Mouse (Mus musculus) midbrain, postnatal 0 days (tissue): Measurements from ENCODE around the gene Mlf2. TPM values are rescaled to one million over a fixed set of nuclear protein-coding genes. Genes with fewer than 3 reads are reported as not detected.
"Not testable (repeated sequence)": the region's sequence is repeated elsewhere in the genome, so short reads cannot be mapped to it uniquely, and the experiment has no call there.

ENCODE experiments used
- ATAC-seq: fragments of 200-750 bp; cut with Nextera tagmentation; 2 replicates; pipeline ENCODE4 v1.8.0; 2017; ENCODE audit warnings: moderate number of reproducible peaks, mild to moderate bottlenecking, moderate TSS enrichment, moderate library complexity; ENCODE audit not compliant: low FRiP score
- DNase-seq: peaks from one replicate; pipeline ENCODE4 v3.0.0-alpha.2; 2015; ENCODE audit warnings: low spot score
- H3K27ac ChIP-seq: fragments of 300-500 bp; sonication (generic); 2 replicates; pipeline ENCODE4 v1.5.1; 2014; ENCODE audit warnings: low read depth, mild to moderate bottlenecking, low read length, mixed read lengths
- H3K27me3 ChIP-seq: fragments of 300-500 bp; sonication (generic); 2 replicates; pipeline ENCODE4 v1.6.1; 2014; ENCODE audit warnings: low read length, control low read depth, mixed read lengths; ENCODE audit not compliant: insufficient read depth
- H3K36me3 ChIP-seq: fragments of 300-500 bp; sonication (generic); 2 replicates; pipeline ENCODE4 v1.6.1; 2014; ENCODE audit warnings: low read length, control low read depth, mixed read lengths; ENCODE audit not compliant: insufficient read depth
- H3K4me1 ChIP-seq: fragments of 300-500 bp; sonication (generic); 2 replicates; pipeline ENCODE4 v1.6.1; 2014; ENCODE audit warnings: mild to moderate bottlenecking, control low read depth, antibody characterized with exemption, low read length, mixed read lengths; ENCODE audit not compliant: insufficient read depth
- H3K4me2 ChIP-seq: fragments of 300-500 bp; sonication (generic); 2 replicates; pipeline ENCODE4 v1.6.1; 2014; ENCODE audit warnings: low read depth, mild to moderate bottlenecking, low read length, mixed read lengths; ENCODE audit not compliant: poor library complexity, severe bottlenecking
- H3K4me3 ChIP-seq: fragments of 300-500 bp; sonication (generic); 2 replicates; pipeline ENCODE4 v1.5.1; 2014; ENCODE audit warnings: low read depth, mild to moderate bottlenecking, low read length, moderate library complexity
- H3K9ac ChIP-seq: fragments of 300-500 bp; sonication (generic); replicated peaks from 2 replicates; pipeline ENCODE4 v1.6.1; 2014; ENCODE audit warnings: mild to moderate bottlenecking, low read length, moderate library complexity, mixed read lengths; ENCODE audit not compliant: poor library complexity, severe bottlenecking
- H3K9me3 ChIP-seq: fragments of 300-500 bp; sonication (generic); 2 replicates; pipeline ENCODE4 v1.6.1; 2016; ENCODE audit warnings: low read length, control low read depth
- CTCF ChIP-seq: IDR thresholded peaks from 2 replicates; pipeline ENCODE4 v1.5.1; 2016; ENCODE audit warnings: antibody characterized with exemption, mild to moderate bottlenecking
- WGBS: fragments of 180-500 bp; shearing (Covaris S2); extraction: QIAGEN DNeasy Blood & Tissue Kit; methylation state at CpG from one replicate; pipeline ENCODE4 v1.1.7; 2014; 5-methylcytosine and 5-hydroxymethylcytosine counted together
- polyA plus RNA-seq: library from polyadenylated mRNA; unstranded; fragments of >200 nt; fragmentation: Nextera tagmentation; extraction: Ambion mirVana; gene quantifications from 2 replicates; pipeline ENCODE4 v1.2.1, GENCODE M21; 2015
- total RNA-seq: library from RNA; depleted of rRNA; stranded (reverse); fragments of >200 nt; gene quantifications from 2 replicates; pipeline ENCODE4 v1.2.3, GENCODE M21; 2014

The Mlf2 gene
- total and polyA plus RNA-seq, 2 experiments from 2014 or later = 628 to 647 TPM

GRCm38 (mm10) chr6:124888555-124889125 lies 42.5 kb upstream of the Mlf2 start:
- H3K9me3 ChIP-seq = no peaks in the 10 kb centered on the region
- no peak for TF ChIP-seq CTCF
- 92% methylated on average over 6 of the region's 6 CpGs for WGBS
- H3K27me3 ChIP-seq = no peaks in the 10 kb centered on the region
- DNase-seq = no peak
- H3K36me3 ChIP-seq = no peaks in the 10 kb centered on the region
- no peak overlapping the region for H3K27ac ChIP-seq
- no peak overlapping the region for H3K4me3 ChIP-seq
- no peak overlapping the region for H3K4me2 ChIP-seq
- no peak for ATAC-seq
- H3K4me1 ChIP-seq = no peaks in the 10 kb centered on the region
- no peak overlapping the region for H3K9ac ChIP-seq

GRCm38 (mm10) chr6:124890997-124891396 lies 40.2 kb upstream of the Mlf2 start:
- Histone ChIP-seq H3K4me3 (no peak overlapping the region), H3K36me3 (no peaks in the 10 kb centered on the region), H3K27ac (no peak overlapping the region), H3K27me3 (no peaks in the 10 kb centered on the region), H3K9ac (no peak overlapping the region), H3K4me2 (no peak overlapping the region), H3K9me3 (no peaks in the 10 kb centered on the region), H3K4me1 (no peaks in the 10 kb centered on the region)
- TF ChIP-seq CTCF = no peak
- DNase-seq = no peak
- ATAC-seq = no peak
- WGBS = 51% methylated on average over 6 of the region's 6 CpGs

DNA sequence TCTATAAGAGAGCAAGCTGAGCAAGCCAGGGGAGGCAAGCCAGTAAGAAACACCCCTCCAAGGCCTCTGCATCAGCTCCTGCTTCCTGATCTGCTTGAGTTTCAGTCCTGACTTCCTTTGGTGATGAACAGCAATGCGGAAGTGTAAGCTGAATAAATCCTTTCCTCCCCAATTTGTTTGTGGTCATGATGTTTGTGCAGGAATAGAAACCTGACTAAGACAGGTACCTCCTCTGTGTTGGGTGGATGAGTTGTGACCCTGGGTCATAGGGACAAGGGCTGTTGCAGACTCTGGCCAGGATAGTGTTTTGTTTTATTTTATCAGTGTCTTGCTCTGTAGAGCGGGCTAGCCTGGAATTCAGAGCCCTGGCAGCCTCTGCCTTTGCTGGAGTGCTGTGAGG lies 37.1 kb upstream of the Mlf2 start:
- WGBS = 88% methylated on average over 2 of the region's 2 CpGs
- not testable (repeated sequence) for ATAC-seq

DNA sequence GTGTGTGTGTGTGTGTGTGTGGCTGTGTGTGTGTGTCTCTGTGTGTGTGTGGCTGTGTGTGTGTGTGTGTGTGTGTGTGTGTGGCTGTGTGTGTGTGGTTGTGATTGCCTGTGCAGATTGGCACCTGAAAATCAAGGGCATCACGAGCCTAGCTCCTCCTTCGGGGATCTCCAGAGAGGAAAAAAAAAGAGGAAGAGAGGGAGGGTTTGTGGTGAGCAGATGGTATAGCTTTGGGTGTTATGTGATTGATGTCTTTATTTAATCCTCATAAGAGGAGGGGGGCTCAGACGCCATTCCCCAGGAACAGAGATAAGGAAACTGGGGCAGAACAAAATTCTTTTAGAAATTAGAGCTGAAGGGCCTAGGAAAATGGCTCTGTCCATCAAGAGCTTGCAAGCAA lies 32.8 kb upstream of the Mlf2 start:
- Histone ChIP-seq H3K4me2 (no peak overlapping the region), H3K4me3 (no peak overlapping the region), H3K27me3 (no peaks in the 10 kb centered on the region), H3K4me1 (no peaks in the 10 kb centered on the region), H3K27ac (no peak overlapping the region), H3K9me3 (no peaks in the 10 kb centered on the region), H3K36me3 (no peaks in the 10 kb centered on the region), H3K9ac (no peak overlapping the region)
- ATAC-seq (no peak), DNase-seq (peak; percentile 37)
- WGBS = 33% methylated on average over 3 of the region's 3 CpGs
- TF ChIP-seq CTCF = no peak

More for the DNA sequence above, 37.1 kb upstream of the Mlf2 start:
- not testable (repeated sequence) for H3K36me3 ChIP-seq, H3K4me2 ChIP-seq, H3K9me3 ChIP-seq, H3K4me3 ChIP-seq, H3K4me1 ChIP-seq, H3K27me3 ChIP-seq, H3K27ac ChIP-seq, DNase-seq, H3K9ac ChIP-seq

DNA sequence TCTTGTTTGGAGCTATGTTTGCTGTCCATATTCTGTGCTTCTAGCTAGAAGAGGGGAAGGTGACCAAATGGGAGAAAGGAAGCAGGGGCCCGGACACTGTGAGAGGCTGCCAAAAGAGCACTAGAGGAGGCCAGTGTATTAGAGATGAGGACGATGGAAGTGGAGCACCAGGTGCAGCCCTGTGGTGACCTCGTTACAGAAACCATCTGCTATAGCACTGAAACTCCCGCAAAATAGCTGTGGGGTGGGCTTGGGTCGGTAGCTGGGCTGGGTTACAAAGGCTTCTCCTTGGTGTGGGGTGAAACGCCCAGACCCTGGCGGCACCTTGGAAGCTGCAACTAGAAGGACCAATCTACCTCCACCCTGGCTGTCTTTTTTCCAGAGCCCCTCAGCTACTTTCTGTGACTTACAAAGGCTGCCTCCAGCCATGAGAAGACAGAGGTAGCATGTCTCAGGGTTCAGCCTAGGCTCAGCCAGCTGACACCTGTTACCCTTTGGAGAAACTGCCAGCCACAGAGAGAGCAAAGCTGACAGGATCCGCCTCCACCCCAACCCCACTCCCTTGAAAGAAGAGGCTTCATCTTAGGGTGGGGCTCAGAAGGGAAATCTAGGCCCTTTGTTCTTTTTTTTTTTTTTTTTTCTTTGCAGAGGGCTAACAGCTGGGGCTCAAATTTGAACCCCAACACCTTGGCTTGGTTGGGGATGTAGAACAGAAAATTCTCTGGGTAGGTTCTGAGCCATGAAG lies 31.0 kb upstream of the Mlf2 start:
- Histone ChIP-seq H3K9ac (no peak overlapping the region), H3K4me1 (no peaks in the 10 kb centered on the region), H3K9me3 (no peaks in the 10 kb centered on the region), H3K4me2 (no peak overlapping the region), H3K27me3 (no peaks in the 10 kb centered on the region), H3K36me3 (no peaks in the 10 kb centered on the region), H3K4me3 (no peak overlapping the region), H3K27ac (no peak overlapping the region)
- no peak for TF ChIP-seq CTCF
- 53% methylated on average over 8 of the region's 8 CpGs for WGBS
- no peak for DNase-seq
- no peak for ATAC-seq

- Histone ChIP-seq H3K36me3 (no peaks in the 10 kb centered on the region), H3K4me3 (no peak overlapping the region), H3K9ac (no peak overlapping the region), H3K4me2 (no peak overlapping the region), H3K27ac (no peak overlapping the region), H3K27me3 (no peaks in the 10 kb centered on the region), H3K4me1 (0 out of 2 replicates have a peak, but pooled peaks cover 3% of the 10 kb centered on the region), H3K9me3 (no peaks in the 10 kb centered on the region)
- no peak for ATAC-seq
- peak; percentile 73 for DNase-seq
- no peak for TF ChIP-seq CTCF
- WGBS = 39% methylated on average over 10 of the region's 10 CpGs
Observed at GRCm38 (mm10) chr6:124900801-124901480, 30.2 kb upstream of the Mlf2 start.
